Mouse (Mus musculus): ENCODE data around the gene Orc3.

GRCm38 (mm10) chr4:34582476-34582875 lies 32.3 kb downstream of the Orc3 start:
- TF ChIP-seq POLR2AphosphoS2 (IDR thresholded peaks at IDR 0.05; ENCODE audit: low read depth, low read length) (no peak), CTCF (conservative IDR thresholded peaks at IDR 0.05 in 1 of 2, IDR thresholded peaks at IDR 0.05 in 1 of 2; ENCODE audit: low read depth in 2 of 2, low read length in 2 of 2) (no peak), MAX (IDR thresholded peaks at IDR 0.05; ENCODE audit: low read length) (no peak), MAFK (IDR thresholded peaks at IDR 0.05; ENCODE audit: insufficient replicate concordance, low read length) (no peak)

Data from CH12.LX (cell line).